Mouse (Mus musculus) G1E (cell line): ENCODE results near the gene Pepd. TPM values are rescaled to one million over a fixed set of nuclear protein-coding genes. Genes with fewer than 3 reads are reported as not detected.

Source experiments
- ATAC-seq: 2 replicates; pipeline ENCODE4 v1.8.0; 2016; ENCODE audit warnings: mild to moderate bottlenecking; ENCODE audit not compliant: insufficient number of reproducible peaks, poor library complexity, low FRiP score, severe bottlenecking; ENCODE audit errors: extremely low read depth
- DNase-seq: peaks from one replicate; pipeline ENCODE4 v3.0.0; 2012; ENCODE audit warnings: low spot score
- H3K27me3 ChIP-seq: 2 replicates; pipeline ENCODE4 v1.6.1; 2012; ENCODE audit warnings: mild to moderate bottlenecking, low read length, inconsistent platforms; ENCODE audit not compliant: insufficient read depth
- H3K36me3 ChIP-seq: replicated peaks from 2 replicates; pipeline ENCODE3; 2012; ENCODE audit warnings: mild to moderate bottlenecking, inconsistent platforms
- H3K4me1 ChIP-seq: 2 replicates; pipeline ENCODE4 v1.6.1; 2012; ENCODE audit warnings: low read depth, low read length, inconsistent platforms, mixed read lengths; ENCODE audit not compliant: insufficient read depth
- H3K4me3 ChIP-seq: 2 replicates; pipeline ENCODE4 v1.5.1; 2012; ENCODE audit warnings: low read depth, mild to moderate bottlenecking, inconsistent platforms, low read length, moderate library complexity, mixed read lengths
- H3K9me3 ChIP-seq: replicated peaks from 2 replicates; pipeline ENCODE4 v1.6.1; 2012; ENCODE audit warnings: inconsistent platforms
- CTCF ChIP-seq: IDR thresholded peaks from 2 replicates; pipeline ENCODE4 v1.5.1; 2012; ENCODE audit warnings: low read depth, low read length, inconsistent platforms, mixed read lengths
- GATA1 ChIP-seq: IDR thresholded peaks from 2 replicates; pipeline ENCODE4 v1.6.1; 2012; ENCODE audit warnings: borderline replicate concordance, low read length, inconsistent platforms, mixed read lengths
- GATA2 ChIP-seq: IDR thresholded peaks from 2 replicates; pipeline ENCODE4 v1.6.1; 2012; ENCODE audit warnings: low read depth, low read length, inconsistent platforms, borderline replicate concordance
- POLR2AphosphoS5 ChIP-seq: IDR thresholded peaks from 2 replicates; pipeline ENCODE4 v1.6.1; 2012; ENCODE audit warnings: low read depth, low read length, inconsistent platforms; ENCODE audit not compliant: insufficient replicate concordance
- TAL1 ChIP-seq: conservative IDR thresholded peaks from 2 replicates; pipeline ENCODE4 v1.6.1; 2012; ENCODE audit warnings: low read depth, low read length, inconsistent platforms, mixed read lengths
- polyA plus RNA-seq: library from polyadenylated mRNA; stranded (reverse); fragments of >175 nt; gene quantifications from 2 replicates; pipeline ENCODE4 v1.2.3, GENCODE M21; 2012
- total RNA-seq, 2 experiments: library from RNA; stranded (forward) in 1 of 2; stranded (reverse) in 1 of 2; fragments of 200-1000 nt in 1 of 2; fragments of >200 nt in 1 of 2; fragmentation: Nextera tagmentation in 1 of 2; gene quantifications; 2 replicates each; pipeline ENCODE4 v1.2.3; 2014 to 2017

The Pepd gene
- total and polyA plus RNA-seq, 3 experiments: 11.1 to 51.0 (median 12.7) TPM

DNA sequence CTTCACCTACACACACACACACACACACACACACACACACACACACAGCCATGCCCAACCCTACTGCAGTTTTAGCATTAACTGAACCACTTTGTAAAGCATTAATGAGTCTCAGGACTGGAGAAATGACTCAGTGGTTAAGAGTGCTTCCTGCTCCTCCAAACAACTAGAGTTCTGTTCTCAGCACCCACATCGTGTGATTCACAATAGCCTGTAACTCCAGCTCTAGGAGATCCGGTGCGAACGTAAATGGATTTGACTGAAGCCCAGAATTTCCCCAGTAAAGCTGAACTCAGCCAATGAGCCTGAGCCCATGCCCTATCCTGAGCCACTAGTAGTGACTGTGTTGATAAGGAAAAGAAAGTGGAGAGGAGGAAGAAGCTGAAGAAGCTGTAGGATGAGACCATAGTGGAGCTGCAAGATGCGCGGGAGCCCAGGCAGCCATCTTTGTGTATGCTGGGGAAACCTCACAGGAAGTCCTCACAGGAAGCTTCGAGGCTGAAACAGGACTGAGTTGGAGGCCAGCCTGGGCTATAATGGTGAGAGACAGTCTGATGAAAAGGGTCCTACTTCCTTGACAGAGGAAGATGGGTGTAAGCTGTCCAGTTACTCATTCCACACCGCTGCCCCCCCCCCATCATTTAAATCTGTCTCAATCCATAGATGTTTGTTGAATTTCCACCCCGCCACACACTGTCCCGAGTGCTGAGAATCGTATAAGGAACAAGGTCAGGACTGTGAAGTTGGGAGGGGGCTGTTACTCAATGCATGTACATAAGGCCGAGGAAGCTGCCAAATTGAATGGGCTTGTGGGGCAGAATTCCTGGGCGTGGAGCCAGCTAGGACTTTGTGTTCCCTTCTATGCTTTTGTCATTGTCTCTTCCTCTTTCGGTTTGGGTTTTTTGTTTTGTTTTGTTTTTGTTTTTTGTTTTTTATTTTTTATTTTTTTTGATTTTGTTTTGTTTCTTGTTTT, 152.4 kb downstream of the Pepd start:
- TF ChIP-seq TAL1: no peak
- no peak for TF ChIP-seq CTCF
- TF ChIP-seq GATA1: no peak
- no peak for TF ChIP-seq POLR2AphosphoS5
- no peak for TF ChIP-seq GATA2
- H3K9me3 ChIP-seq: peaks cover 3% of the 10 kb centered on the region; the same call in 1 of the 2 replicates
- DNase-seq: no peak
- H3K4me3 ChIP-seq: no peak overlapping the region
- peaks cover 8% of the 10 kb centered on the region for H3K4me1 ChIP-seq
- peaks cover 13% of the 10 kb centered on the region for H3K27me3 ChIP-seq
- H3K36me3 ChIP-seq: no peaks in the 10 kb centered on the region
- no peak for ATAC-seq

DNA sequence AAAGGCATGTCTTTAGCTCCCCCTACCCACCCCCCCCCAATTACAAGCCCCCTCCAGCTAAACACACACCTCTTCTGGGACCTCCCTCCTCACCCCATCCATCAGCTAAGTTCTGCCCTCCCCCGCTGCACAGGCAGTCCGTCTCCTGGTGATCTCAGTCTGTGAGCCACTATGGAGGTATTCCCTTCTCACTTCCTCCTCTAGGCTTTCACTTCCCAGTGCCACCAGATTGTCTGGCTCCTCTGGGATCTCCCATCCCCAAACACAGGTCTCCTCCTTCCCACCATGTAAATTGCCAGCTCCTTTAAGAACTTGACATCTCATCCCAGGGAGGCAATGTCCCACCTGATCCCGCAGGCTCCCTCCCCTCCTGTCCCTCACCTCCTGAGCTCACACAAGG, 153.8 kb downstream of the Pepd start:
- no peak for ATAC-seq
- DNase-seq: no peak
- Histone ChIP-seq H3K27me3 (peaks cover 13% of the 10 kb centered on the region), H3K4me3 (no peak overlapping the region), H3K4me1 (peaks cover 8% of the 10 kb centered on the region), H3K36me3 (no peaks in the 10 kb centered on the region), H3K9me3 (peaks cover 3% of the 10 kb centered on the region; the same call in 1 of the 2 replicates)
- TF ChIP-seq CTCF (no peak), GATA2 (no peak), POLR2AphosphoS5 (no peak)

DNA sequence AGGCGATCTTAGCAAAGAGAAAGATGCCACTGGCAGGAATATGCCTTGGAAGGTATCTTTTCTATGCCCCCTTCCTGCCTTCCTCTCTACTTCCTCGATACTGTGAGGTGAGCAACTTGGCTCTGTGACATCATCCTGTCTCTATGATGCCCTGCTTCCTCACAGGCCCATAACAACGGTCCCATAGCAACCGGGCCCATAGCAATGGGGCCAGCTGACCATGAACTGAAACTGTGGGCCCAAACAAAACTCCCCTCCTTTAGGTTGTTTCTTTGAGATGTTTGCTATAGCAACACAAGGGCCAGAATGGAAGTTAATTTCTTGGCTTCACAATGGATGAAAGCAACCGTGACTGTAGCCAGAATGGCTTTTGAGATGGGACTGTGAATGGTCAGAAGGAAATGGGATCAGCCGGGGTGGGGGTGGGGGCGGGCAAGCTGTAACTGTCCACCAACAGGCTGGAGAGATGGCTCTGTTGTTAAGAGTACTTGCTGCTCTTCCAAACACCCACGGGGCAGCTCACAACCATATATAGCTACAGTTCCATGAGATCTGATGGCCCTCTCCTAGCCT, 154.5 kb downstream of the Pepd start:
- no peaks in the 10 kb centered on the region for H3K36me3 ChIP-seq
- TF ChIP-seq POLR2AphosphoS5: no peak
- no peak for TF ChIP-seq TAL1
- no peak for TF ChIP-seq GATA2
- TF ChIP-seq CTCF: no peak
- TF ChIP-seq GATA1: no peak
- no peak overlapping the region for H3K4me3 ChIP-seq
- peaks cover 3% of the 10 kb centered on the region; the same call in 1 of the 2 replicates for H3K9me3 ChIP-seq
- H3K4me1 ChIP-seq: peaks cover 8% of the 10 kb centered on the region
- ATAC-seq (no peak), DNase-seq (no peak)
- peaks cover 13% of the 10 kb centered on the region for H3K27me3 ChIP-seq

DNA sequence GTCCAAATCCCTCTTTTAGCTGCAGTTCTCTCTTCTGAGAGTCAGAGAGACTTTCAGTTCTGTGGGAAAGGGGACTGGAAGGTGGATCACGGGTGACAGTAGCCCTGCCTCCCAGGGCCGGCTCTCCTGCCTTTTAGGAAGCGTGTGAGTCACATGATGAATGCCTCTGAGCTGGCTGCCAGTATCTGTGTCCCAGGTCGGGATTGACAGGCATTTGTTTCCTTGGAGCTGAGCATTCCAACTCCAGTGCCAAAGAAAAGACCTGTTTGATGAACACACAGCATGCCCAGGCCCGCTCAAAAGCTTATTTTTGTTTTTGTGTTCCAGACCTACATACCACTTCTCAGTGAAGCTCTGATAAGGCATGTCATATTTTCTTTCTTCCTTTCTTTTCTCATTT, 164.5 kb downstream of the Pepd start:
- ATAC-seq: no peak
- Histone ChIP-seq H3K4me3 (no peak overlapping the region), H3K9me3 (no peaks in the 10 kb centered on the region), H3K27me3 (peaks cover 4% of the 10 kb centered on the region; the same call in 1 of the 2 replicates), H3K36me3 (no peaks in the 10 kb centered on the region), H3K4me1 (peaks cover 10% of the 10 kb centered on the region)
- TF ChIP-seq TAL1 (no peak), GATA2 (no peak), POLR2AphosphoS5 (no peak)
- DNase-seq: no peak

DNA sequence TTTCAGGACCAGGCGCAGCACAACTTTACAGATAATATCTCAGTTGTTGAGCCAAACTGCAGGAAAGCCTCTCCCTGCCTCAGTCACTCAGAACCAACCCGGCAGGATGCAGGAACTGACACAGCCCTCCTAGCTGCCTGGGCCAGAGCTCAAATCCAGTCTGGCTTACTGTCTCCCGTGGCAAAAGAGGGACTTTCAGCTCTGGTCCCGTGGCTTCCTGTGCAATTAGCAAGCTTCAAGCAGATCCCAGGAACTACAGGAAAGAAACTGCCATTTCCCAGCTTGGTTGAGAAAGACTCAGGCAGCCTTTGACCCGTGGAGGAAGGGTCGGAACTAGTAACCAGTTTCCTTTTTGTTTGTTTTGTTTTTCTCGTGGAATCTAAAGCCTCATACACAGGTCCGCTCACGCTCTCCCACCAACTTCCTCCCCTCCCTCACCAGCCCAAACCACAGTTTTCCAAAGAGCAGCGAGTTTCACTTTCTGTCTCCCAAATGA, 168.7 kb downstream of the Pepd start:
- TF ChIP-seq CTCF (no peak), TAL1 (no peak), POLR2AphosphoS5 (no peak), GATA2 (no peak), GATA1 (no peak)
- H3K4me3 ChIP-seq: no peak overlapping the region; the same call in 1 of the 2 replicates
- H3K27me3 ChIP-seq: peaks cover 16% of the 10 kb centered on the region
- no peaks in the 10 kb centered on the region for H3K36me3 ChIP-seq
- H3K9me3 ChIP-seq: no peaks in the 10 kb centered on the region
- ATAC-seq (no peak), DNase-seq (no peak)
- H3K4me1 ChIP-seq: peaks cover 10% of the 10 kb centered on the region

DNA sequence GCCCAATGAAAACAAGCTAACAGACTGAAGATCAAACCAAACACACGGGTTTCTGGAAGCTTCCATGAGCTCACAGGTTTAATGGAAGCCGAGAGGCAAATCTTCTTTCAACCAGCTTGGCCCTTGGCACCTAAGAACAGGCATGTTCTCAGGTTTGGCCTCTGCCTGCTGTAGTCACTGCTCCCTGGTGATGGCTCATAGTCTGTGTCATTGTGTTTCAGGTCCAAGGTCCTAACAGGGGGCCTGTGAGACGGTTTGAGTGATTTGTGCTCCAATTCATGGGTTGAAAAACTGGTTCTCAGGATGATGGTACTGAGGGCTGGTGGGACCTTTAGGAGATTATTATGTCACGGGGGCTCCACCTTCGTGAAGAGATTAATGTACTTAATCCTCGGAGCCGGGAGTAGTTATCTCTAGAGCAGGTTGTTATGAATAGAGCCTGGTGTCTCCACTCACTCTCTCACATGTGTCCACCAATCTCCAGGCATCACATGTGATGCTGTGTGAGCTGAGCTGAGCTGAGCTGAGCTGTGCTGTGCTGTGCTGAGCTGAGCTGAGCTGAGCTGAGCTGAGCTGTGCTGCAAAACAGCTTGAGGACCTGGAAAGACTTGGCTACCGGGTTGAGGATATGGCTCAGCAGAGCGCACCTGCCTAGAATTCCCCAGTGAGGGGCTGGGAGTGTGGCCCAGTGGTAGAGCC, 169.4 kb downstream of the Pepd start:
- TF ChIP-seq GATA2: no peak
- no peaks in the 10 kb centered on the region for H3K36me3 ChIP-seq
- ATAC-seq (no peak), DNase-seq (no peak)
- H3K9me3 ChIP-seq: no peaks in the 10 kb centered on the region
- no peak overlapping the region; the same call in 1 of the 2 replicates for H3K4me3 ChIP-seq
- peaks cover 21% of the 10 kb centered on the region for H3K27me3 ChIP-seq
- peaks cover 10% of the 10 kb centered on the region for H3K4me1 ChIP-seq
